Mouse (Mus musculus) cerebellum, postnatal 4 days (tissue): ENCODE measurements around the gene Mapk11.

Experiments
- DNase-seq, 2 experiments: peaks; one replicate each; pipeline ENCODE4 v3.0.0; 2022; ENCODE audit warnings: low spot score in 2 of 2, mixed read lengths in 1 of 2

Mapk11 gene

DNA sequence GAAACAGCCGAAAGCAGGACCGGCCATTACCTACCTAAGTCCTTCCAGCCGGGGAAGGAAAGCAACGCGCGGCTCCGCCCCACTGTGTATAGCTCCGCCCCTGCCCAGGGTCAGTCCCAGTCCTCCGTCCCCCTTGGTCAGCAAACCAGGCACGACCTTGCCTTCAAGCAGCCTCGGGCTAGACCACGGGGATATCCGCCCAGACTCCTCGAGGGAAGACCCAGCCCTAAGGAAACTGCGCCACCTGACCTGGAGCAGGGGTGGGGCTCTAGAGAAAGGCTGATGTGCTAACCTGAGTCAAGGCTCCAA, 24.4 kb upstream of the Mapk11 start:
- no peak for DNase-seq

DNA sequence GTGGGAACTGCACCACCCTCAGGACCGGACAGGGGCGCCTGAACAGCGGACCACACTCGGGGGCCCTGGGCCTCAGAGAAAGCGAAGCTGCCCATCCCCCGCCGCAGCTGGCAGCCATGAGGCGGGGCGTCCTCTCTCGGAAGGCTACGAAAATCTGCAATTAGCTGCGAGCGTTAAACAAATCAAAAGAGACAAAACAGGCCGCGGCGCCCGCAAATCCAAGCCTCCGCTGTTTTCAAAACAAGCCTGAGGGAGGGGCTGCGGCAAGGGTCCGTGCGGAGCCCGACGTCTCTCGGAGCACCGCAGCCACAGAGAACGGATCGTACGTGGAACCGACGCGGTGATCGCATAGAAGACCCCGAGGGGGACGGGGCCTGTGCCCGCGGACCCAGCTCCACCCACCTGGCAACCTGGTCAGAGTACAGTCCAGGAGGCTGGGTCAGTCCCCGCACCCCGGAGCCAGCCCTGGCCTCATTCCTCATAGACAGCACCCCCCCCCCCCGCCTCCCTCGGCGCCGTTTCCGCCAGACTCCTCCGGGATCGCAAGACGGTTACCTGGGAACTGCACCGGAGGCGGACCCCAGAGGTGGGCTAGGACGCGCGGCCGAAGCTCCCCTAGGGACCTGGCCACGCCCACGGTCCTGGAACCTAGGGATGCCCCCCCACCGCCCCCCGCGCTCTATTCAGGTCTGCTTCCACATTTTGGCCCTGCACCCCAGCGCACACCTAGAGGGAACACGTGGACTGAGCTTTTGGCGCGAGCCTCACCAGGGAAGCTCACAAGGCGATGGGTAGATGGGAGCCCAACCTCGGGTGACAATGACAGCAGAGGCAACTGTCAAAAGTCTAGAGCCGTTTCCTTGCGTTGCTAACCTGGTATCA, 23.8 kb upstream of the Mapk11 start:
- peak in 1 of 2 experiments; percentile 53 for DNase-seq

DNA sequence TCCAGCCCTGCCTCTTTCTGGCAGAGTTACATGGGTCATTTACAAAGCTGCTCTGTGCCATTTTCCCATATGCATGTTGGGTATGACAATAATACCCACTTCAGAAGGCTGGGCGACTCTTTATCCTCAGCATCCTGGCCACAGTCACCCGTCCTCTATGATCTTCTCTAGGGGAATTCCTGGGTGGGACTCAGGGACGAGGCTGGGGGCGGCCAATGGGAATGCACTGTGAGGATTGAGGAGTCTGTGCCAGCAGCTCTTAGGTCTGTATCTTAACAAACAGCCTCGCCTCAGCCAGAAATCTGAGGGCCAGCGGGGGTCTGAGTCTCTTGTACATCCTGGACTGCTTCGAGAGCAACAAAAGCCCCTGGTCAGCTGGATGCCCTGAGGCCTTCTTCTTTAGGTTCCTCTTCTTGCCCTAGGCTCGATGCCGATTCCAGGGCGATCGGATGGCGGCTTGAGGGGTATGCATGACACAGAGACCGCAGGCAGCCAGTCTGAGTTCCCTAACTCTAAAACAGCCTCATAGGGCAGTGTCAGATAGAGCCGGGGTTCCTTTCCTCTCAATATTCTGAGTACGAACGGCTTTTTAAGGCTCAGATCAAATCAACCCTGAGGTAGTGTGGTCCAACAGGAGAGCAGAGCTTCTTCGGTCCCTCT, 23.0 kb upstream of the Mapk11 start:
- DNase-seq = no peak

DNA sequence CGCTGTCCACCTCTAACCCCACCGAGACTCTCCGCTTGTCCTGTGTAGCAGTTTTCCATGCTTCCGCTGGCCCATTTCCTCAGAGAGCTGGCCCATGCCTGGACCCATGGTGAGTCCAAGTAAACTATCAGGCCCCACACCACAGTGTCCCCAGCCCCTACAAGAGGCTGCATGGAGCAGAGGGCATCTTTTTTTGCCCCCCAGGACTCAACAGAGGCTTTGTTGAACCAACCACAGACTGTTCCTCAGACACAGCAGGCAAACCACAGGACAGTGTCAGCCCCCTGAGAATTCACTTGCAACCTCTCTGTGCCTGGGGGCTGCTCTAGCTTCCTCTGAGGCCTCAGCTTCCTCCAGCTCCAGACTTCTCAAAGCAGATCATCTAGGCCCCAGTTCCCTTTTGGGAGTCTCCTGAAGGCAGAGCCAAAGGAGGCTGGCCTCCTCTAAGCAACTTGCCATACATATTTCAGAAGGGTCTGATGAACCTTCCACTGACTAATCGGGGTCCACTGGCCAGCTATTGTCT, 22.2 kb upstream of the Mapk11 start:
- no peak for DNase-seq

DNA sequence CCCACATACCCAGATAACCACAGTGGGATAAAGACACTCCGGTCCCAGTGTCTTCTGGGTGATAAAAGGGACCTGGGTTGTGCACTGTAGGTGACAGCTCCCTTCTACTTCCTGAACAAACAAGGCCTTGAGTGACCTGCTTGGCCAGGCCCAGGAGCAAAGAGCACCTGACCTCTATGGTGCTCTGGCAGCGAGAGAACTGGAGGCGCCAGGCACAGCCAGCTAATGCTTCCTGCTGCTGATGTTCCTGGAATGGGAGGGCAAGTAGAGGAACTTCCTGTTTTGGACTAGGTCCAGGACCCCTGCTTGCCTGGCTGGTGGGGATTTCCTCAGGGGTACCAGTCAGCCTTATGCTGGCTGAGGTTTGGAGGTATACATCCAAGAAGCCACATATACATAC, 20.7 kb upstream of the Mapk11 start:
- no peak for DNase-seq

DNA sequence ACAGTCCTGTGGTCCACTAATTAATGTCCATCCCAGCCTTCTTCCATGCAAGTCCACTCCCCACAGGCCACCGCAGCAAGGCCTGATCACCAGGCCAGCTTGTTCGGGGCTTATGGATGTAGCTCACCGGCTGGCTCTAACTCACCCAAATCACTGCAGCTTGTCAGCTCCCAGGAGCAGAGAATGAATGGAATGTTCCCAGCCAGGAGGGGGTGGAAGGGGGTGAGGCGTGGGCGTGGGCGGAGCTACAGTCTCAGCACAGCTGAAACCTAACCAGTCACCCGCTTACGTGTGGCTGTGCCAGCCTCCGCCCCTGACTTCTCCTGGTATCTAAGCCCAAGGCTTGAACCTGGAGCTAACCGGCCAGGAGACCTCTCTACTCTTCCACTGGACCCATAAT, 20.0 kb upstream of the Mapk11 start:
- no peak for DNase-seq

DNA sequence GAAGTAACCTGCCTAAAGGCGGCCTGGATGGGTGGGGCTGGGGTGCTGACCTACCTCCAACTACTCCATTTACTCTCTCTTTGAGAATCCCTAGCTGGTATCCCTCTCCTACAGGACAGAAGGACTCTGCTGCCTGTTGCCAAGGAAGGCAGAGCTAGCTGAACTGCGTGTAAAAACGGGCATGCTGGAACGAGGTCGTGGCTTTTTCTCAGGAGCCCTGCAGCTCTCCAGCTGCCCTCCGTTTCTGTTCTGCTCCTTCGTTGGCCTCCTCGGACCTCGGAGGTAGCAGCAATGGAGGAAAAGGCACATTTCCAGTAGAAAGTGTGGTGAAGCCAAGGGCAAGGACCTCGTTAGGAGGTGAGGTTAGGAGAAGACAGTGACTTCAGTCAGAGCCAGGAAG, 19.5 kb upstream of the Mapk11 start:
- DNase-seq = no peak

DNA sequence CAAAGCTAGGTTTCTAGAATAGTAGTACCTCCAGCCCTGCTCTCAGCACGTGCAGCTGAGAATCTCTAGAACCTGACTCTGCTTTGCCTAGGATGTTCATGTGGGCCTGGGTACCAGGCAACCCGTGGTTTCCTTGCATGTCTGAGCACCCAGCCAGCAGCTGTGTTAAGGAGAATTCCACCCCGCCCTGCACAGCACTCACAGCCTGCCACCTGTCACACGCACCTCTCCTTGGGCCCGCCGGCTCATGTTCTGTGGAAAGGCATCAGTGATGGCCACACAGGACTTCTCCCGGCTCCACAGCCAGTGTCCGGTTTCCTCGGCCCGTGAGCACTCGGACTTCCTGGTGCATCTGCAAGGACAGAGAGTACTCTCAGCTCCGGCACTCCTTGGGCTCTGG, 16.1 kb upstream of the Mapk11 start:
- no peak for DNase-seq

DNA sequence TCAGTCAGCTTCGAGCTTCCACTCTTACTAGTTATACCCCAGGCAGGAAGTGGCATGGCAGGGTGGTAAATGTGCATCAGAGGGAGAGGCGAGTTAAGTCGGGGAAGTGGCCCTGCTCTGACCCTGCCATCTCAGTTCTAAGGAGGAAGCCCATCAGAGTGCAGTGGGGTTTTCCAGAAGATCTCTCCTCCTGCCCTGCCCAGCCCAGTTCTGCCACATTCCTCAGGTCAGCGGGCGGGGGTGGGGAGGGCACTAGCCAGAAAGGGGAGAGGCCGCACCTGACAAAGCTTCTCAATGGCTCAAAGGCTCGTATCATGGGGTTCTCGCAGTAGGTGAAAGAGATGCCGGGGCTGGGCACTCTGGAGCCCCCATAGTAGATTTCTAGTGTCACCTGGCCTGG, 12.0 kb upstream of the Mapk11 start:
- DNase-seq = no peak

DNA sequence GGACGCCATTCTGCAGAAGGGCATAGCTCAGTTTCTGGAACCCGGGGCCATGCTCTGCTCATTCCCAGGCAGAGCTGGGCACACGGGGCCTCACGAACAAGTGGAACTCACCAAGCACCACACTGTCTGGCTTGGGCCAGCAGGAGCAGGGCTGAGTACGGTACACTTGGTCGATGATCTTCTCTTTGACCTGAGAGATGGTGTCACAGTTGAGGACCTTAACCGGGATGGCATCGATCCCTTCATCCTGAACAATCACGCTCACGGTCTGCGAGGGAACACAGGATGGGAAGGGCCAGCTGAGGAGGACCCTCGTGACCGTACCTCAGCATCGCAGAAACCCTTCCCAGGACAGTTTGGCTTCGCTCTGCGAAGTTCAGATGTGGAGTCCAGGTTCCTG, 9.1 kb upstream of the Mapk11 start:
- DNase-seq = no peak

DNA sequence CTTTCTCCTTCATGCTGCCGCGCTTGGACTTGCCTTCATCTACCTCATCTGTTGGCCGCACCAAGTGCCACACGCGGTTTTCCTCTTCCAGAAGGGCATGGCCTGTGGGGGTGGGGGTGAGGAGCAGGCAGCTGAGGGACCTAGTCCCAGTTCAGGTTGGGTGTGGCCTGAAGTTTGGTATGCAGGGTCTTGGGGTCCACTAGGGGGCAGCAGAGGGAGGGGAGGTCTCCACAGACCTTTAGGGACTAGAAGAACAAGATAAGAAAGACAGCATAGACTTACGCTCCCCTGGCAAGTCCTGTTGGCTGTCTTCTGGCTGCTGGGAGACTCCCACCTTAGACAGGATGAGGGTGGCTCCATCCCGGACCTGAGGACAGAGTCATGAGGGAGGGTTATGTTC, 8.5 kb upstream of the Mapk11 start:
- DNase-seq = peak in 1 of 2 experiments; percentile 76

DNA sequence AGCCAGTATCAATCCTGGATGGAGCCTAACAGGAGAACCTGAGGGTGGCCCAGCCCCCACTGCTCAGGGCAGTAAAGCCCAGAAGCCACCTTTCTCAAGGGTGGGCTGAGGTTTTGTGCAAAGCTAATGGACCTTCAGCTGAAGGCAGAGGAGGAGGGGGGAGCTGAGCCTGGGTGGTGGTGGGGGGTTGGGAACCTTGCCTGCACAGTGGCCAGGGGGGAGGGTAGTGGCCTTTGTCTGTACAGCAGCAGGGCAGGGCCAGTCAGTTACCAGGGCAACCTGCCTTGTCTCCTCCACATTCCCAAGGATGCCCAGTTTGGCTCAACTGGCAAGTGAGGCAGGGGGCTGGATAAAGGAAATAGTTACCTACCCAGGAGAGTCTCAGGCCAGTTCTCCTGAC, 2.9 kb upstream of the Mapk11 start:
- no peak for DNase-seq

DNA sequence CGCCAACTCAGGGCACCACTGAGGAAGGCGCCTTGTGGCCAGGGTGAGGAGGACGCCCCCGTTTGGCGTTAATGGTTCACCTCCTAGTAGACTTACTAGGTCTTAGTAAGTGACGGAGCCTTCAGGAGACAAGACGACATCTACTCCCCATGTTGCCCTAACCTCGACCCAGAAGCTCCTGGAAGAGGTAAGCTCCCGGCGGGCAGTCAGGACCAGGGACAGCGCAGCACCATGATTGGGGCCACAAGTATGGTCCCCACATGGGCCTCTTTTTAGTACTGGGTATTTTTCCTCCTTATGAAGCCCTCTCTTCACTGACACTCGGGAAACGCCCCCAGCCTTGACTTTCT, 588 bp upstream of the Mapk11 start:
- no peak for DNase-seq

DNA sequence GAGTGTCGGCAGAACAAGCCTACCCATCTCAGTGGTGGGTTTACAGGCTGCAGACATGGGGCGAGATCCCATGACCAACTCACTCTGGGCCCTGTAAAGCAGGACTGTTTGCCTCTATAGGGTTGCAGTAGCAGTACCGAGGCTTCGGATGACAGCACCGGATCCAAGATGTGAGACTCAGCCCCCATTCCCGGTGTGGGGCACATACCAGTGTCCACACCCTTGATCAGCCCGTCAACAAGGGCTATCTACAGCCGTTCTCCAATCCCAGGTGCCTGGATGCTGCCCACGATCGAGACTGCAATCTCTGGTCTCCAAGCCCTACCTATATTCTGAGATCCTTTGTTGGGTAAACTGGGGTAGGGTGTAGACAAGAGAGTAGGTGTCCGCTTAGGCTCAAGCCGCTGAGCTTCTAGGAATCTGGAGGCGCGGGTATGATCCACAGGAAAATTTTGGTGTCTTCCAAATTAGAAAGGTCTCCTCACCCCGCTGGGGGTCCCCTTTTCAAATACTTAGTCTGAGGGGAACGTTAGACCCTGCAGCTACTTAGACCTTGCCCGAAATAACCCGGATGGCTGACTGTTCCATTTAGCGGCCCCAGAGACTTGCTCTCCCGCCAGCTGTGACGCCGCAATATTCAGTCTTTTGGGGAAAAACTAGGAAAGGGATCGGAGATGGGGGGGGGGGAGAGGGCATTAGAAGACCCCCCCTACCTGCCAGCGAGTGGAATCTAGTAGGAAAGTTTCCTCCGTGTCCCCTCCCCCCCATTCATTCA, 745 bp downstream of the Mapk11 start:
- no peak for DNase-seq

DNA sequence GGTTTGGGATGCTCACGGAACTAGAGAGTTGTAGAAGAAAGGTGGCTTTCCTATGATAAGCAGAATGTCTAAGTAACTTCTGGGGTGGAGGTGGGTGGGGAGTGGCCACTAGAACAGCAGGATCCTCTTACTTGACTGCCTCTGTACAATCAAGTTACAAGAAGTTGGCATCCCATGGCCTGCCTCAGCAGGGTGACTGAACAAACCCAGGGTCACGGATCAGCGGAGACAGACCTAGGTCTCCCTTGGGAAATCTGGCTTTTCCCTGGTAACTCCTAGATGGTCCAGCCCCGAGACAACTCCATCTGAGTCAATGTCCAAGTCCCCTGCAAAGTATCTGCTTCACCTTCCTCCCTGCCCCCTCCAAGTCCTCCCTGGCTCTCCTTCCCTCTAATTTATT, 1.5 kb downstream of the Mapk11 start:
- DNase-seq = no peak

DNA sequence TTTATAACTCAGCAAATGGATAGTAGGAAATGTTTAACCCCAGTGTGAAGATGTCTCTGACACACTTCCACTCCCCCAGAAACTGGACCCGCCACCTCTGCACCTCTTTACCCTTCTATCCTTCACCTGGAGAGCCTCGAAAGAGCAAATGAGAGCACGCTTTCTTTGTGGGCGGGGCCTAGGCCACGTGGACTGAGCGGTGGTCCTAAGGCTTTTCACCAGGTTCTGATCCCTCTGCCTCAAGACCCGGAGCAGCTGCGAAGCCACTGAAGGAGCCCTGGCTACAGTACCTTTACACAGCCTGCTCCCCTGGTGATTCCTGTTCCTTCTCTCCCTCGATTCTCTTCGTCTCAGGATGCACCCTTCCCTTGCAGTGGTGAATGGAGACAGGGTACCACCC, 2.0 kb downstream of the Mapk11 start:
- no peak for DNase-seq

DNA sequence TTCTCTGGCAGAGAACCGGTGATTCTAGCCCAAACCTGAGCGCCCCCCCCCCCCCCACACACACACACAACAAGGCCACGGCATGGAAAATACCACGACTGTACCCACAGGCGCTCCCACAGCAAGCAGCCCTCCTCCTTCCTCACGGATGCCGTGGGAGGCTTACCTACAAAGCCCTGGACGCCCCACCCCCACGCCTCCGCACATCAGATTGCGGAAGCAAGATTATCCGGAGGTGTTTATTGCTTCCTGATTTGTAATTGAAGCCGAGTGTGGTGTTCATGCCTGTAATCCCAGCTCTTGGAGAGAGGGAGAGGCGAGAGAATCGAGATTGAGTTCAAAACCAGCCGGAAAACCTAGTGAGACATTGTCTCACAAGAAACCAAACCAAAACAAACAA, 2.4 kb downstream of the Mapk11 start:
- DNase-seq = no peak

DNA sequence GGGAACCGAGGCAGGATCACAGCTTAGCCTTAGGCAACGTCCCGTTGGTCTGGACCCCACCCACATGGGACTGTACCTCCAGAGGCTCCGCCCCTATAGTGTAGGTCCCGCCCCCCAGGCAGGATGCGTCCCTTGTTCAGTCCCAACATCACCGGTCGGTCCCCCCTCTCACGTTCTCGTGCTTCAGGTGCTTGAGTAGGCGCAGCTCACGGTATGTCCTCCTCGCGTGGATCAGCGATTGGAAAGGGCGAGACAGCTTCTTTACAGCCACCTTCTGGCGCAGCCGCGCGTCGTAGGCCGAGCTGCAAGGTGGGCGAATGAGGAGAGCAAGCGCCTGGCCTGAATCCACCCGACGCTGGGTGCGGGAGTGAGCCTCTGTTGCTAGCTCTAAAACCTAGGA, 2.9 kb downstream of the Mapk11 start:
- DNase-seq = no peak

DNA sequence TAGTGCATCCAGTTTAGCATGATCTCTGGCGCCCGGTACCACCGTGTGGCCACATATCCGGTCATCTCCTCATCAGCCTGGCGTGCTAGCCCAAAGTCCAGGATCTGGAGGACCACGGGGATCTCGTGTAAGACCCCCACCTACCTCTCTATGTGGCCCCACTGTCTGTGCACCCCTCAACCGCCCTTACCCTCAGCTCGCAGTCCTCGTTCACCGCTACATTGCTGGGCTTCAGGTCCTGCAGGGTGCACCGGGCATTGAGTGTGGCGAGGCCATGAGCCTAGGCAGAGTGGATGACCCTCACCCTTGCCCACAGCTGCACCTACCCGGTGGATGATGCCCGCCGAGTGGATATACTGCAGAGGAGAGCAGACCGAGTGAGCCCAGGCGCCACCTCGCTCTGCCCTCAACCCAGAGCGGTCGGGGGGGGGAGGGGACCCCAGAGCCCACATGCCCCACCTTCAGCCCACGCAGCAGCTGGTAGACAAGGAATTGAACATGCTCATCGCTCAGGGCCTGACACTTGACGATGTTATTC, 3.5 kb downstream of the Mapk11 start:
- no peak for DNase-seq

DNA sequence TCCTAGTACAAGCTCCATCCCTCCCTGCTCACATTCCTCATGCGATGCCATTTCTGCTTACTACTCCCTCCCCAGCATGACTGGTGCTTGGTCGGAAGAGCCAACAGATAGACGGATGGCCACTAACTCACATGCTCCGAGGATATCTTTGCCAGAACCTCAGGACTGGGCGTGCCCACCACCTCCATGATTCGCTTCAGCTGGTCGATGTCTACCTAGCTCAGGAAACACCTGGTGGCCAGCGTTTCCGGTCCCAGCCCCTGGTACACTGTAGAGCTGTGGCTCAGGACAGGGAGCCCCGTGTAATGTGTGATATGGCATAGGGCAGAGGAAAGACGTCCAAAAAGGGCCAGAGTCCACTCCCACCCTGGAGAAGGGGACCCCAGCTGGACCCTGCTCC, 4.5 kb downstream of the Mapk11 start:
- no peak for DNase-seq

DNA sequence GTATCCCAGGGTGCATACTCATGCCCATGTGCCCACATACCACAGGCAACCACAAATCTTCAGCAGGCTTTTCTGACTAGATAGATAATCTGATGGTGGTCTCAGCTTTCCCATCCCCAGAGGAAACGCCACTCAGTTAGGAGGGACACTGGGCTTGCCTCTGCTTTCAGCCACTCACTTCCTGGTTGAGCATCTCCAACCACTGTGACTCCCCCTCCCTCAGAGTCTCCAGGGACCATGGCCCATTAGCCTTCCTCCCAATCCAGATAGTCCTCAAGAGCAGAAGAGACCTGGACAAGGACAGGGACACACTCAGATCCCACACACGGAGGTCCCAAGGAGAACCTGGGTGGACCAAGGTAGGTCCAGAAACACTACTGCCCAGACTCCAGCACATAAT, 6.3 kb downstream of the Mapk11 start:
- no peak for DNase-seq

DNA sequence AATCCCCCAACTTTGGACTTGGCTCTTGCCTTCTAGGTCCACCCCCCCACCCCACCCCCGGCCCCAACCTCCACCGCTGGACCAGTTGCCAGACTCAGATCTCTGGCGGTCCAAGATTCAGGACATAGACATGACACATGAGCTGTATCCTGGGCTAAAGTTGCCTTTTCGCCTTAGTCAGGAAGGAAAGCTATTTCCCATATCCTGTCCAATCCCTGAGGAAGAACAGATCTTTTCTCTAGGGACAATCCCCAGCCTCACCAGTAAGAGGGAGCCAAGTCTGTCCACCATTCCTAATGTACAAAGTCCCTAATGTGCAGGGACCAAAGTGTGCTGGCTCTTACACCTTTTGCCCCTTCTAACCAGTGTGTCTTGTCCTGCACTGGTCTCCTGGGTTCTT, 7.5 kb downstream of the Mapk11 start:
- no peak for DNase-seq

DNA sequence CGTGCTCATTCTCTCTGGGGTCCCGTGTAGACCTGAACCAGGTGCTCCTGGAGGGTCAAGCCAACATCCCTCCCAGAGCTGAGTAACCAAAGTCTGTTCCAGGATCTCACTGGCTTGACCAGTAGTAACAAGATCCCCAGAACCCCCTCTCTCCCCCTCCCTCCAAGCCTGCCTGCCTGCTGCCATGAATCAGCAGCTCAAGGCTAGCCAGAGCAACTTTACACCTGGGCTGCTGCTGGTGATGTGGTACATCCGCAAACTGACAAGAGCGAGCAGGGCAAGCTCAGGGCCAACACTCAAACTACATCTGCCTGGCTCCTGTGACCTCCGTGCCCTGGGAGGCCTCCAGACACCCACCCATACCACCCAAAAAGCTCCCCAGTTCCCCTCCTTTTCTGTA, 8.0 kb downstream of the Mapk11 start:
- DNase-seq = no peak
